Mouse (Mus musculus): ENCODE measurements around the gene Cirbp.

- TF ChIP-seq CTCF (IDR thresholded peaks at IDR 0.05; ENCODE audit: low read depth) (no peak), EP300 (IDR thresholded peaks at IDR 0.05; ENCODE audit: low read depth) (no peak)
Measured at GRCm38 (mm10) chr10:80135161-80135560, 30.6 kb upstream of the Cirbp start.

Measured in heart, postnatal 0 days (tissue).